Mouse (Mus musculus): ENCODE results near the gene Shox2.

- TF ChIP-seq CTCF (IDR thresholded peaks at IDR 0.05) = no peak
- TF ChIP-seq POLR2A (IDR thresholded peaks at IDR 0.05; ENCODE audit: insufficient read depth, low read depth, low read length) = no peak
Observed at GRCm38 (mm10) chr3:66986287-66986560, 4.7 kb upstream of the Shox2 start.
